Mouse (Mus musculus) hindbrain, postnatal 0 days (tissue): ENCODE measurements around the gene Slc30a10. TPM values are rescaled to one million over a fixed set of nuclear protein-coding genes. Genes with fewer than 3 reads are reported as not detected.

Source experiments
- ATAC-seq: fragments of 200-750 bp; cut with Nextera tagmentation; 2 replicates; pipeline ENCODE4 v1.8.0; 2017; ENCODE audit warnings: mild to moderate bottlenecking, moderate TSS enrichment, moderate library complexity
- DNase-seq: peaks from one replicate; pipeline ENCODE4 v3.0.0-alpha.2; 2015; ENCODE audit warnings: low spot score
- H3K27ac ChIP-seq: fragments of 300-500 bp; sonication (generic); 2 replicates; pipeline ENCODE4 v1.5.1; 2014; ENCODE audit warnings: mild to moderate bottlenecking
- H3K27me3 ChIP-seq: fragments of 300-500 bp; sonication (generic); 2 replicates; pipeline ENCODE4 v1.6.1; 2014; ENCODE audit warnings: low read length, mixed read lengths; ENCODE audit not compliant: insufficient read depth
- H3K36me3 ChIP-seq: fragments of 300-500 bp; sonication (generic); 2 replicates; pipeline ENCODE4 v1.6.1; 2014; ENCODE audit warnings: low read length, mixed read lengths; ENCODE audit not compliant: insufficient read depth
- H3K4me1 ChIP-seq: fragments of 300-500 bp; sonication (generic); 2 replicates; pipeline ENCODE4 v1.6.1; 2014; ENCODE audit warnings: antibody characterized with exemption, low read length, mixed read lengths; ENCODE audit not compliant: insufficient read depth
- H3K4me2 ChIP-seq: fragments of 300-500 bp; sonication (generic); 2 replicates; pipeline ENCODE4 v1.6.1; 2014; ENCODE audit warnings: low read depth, mild to moderate bottlenecking, low read length, moderate library complexity, mixed read lengths
- H3K4me3 ChIP-seq: fragments of 300-500 bp; sonication (generic); 2 replicates; pipeline ENCODE4 v1.5.1; 2014; ENCODE audit warnings: low read length
- H3K9ac ChIP-seq: fragments of 300-500 bp; sonication (generic); replicated peaks from 2 replicates; pipeline ENCODE4 v1.6.1; 2014; ENCODE audit warnings: mild to moderate bottlenecking, low read length, moderate library complexity, mixed read lengths
- H3K9me3 ChIP-seq: fragments of 300-500 bp; sonication (generic); 2 replicates; pipeline ENCODE4 v1.6.1; 2016; ENCODE audit warnings: low read length, mixed read lengths
- CTCF ChIP-seq: IDR thresholded peaks from 2 replicates; pipeline ENCODE4 v1.5.1; 2016; ENCODE audit warnings: antibody characterized with exemption, control low read depth, low read depth
- WGBS: fragments of 180-500 bp; shearing (Covaris S2); extraction: QIAGEN DNeasy Blood & Tissue Kit; methylation state at CpG from one replicate; pipeline ENCODE4 v1.1.7; 2014; 5-methylcytosine and 5-hydroxymethylcytosine counted together
- polyA plus RNA-seq: library from polyadenylated mRNA; unstranded; fragments of >200 nt; fragmentation: Nextera tagmentation; extraction: Ambion mirVana; gene quantifications from 2 replicates; pipeline ENCODE4 v1.2.1, GENCODE M21; 2015
- total RNA-seq: library from RNA; depleted of rRNA; stranded (reverse); fragments of >200 nt; gene quantifications from 2 replicates; pipeline ENCODE4 v1.2.3, GENCODE M21; 2014; rRNA removed

The Slc30a10 gene
- total and polyA plus RNA-seq, 2 experiments from 2014 or later = 8.1 to 22.4 TPM

- Histone ChIP-seq H3K27me3 (no peaks in the 10 kb centered on the region), H3K4me2 (no peak overlapping the region), H3K9me3 (no peaks in the 10 kb centered on the region), H3K4me1 (no peaks in the 10 kb centered on the region), H3K36me3 (no peaks in the 10 kb centered on the region), H3K4me3 (no peak overlapping the region), H3K27ac (no peak overlapping the region), H3K9ac (no peak overlapping the region)
- no peak for ATAC-seq
- TF ChIP-seq CTCF = no peak
- WGBS = 63% methylated on average over 3 of the region's 3 CpGs
- DNase-seq = no peak
Observed at GRCm38 (mm10) chr1:185509042-185509441, 54.4 kb downstream of the Slc30a10 start.

DNA sequence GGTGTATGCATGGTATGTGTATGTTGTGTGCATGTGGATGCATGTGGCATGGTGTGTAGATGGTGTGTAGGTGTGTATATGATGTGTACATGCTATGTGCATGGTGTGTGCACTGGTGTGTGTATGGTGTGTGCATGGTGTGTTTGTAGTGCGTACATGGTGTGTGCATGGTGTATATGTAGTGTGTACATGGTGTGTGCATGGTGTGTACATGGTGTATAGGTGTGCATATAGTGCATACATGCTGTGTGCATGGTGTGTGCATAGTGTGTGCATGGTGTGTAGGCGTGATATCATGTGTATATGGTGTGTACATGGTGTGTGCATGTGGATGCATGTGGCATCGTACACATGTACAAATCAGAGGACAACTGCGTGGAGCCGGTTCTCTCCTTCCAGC, 56.7 kb downstream of the Slc30a10 start:
- DNase-seq = no peak

GRCm38 (mm10) chr1:185515526-185515979, 60.9 kb downstream of the Slc30a10 start:
- H3K9ac ChIP-seq = no peak overlapping the region
- WGBS = 65% methylated on average over 14 of the region's 14 CpGs
- no peak overlapping the region for H3K27ac ChIP-seq
- H3K4me2 ChIP-seq = no peak overlapping the region
- H3K4me1 ChIP-seq = no peaks in the 10 kb centered on the region
- H3K9me3 ChIP-seq = no peaks in the 10 kb centered on the region
- ATAC-seq (no peak), DNase-seq (no peak)
- no peaks in the 10 kb centered on the region for H3K36me3 ChIP-seq
- no peak for TF ChIP-seq CTCF
- H3K4me3 ChIP-seq = no peak overlapping the region
- no peaks in the 10 kb centered on the region for H3K27me3 ChIP-seq

More for the DNA sequence above, 56.7 kb downstream of the Slc30a10 start:
- H3K27me3 ChIP-seq = no peaks in the 10 kb centered on the region
- H3K4me3 ChIP-seq = no peak overlapping the region
- H3K9me3 ChIP-seq = no peaks in the 10 kb centered on the region
- 95% methylated on average over 5 of the region's 5 CpGs for WGBS
- no peak overlapping the region for H3K9ac ChIP-seq
- H3K4me1 ChIP-seq = no peaks in the 10 kb centered on the region
- no peak for ATAC-seq
- no peak overlapping the region for H3K27ac ChIP-seq
- no peak for TF ChIP-seq CTCF
- no peaks in the 10 kb centered on the region for H3K36me3 ChIP-seq
- no peak overlapping the region for H3K4me2 ChIP-seq

GRCm38 (mm10) chr1:185516041-185516440, 61.4 kb downstream of the Slc30a10 start:
- Histone ChIP-seq H3K4me3 (no peak overlapping the region), H3K9me3 (no peaks in the 10 kb centered on the region), H3K36me3 (no peaks in the 10 kb centered on the region), H3K4me1 (no peaks in the 10 kb centered on the region), H3K4me2 (no peak overlapping the region), H3K9ac (no peak overlapping the region), H3K27me3 (no peaks in the 10 kb centered on the region), H3K27ac (no peak overlapping the region)
- ATAC-seq (no peak), DNase-seq (no peak)
- 63% methylated on average over 10 of the region's 10 CpGs for WGBS
- no peak for TF ChIP-seq CTCF

DNA sequence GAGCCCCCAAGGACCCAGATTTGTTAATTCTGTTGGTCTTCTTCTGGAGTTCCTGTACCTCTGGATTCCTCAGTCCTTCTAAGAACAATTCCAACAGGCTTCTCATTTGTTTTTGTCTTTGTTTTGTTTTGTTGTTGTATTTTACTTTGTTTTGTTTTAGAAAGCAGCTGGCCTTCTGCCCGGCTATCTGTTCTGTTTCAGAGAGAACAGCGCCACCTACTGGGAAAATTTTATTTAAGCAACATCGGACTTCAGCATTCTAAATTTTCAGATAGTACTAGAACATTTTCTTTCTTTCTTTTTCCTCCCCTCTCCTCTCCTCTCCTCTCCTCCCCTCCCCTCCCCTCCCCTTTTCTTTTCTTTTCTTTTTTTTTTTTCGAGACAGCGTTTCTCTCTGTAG, 62.9 kb downstream of the Slc30a10 start:
- Histone ChIP-seq H3K4me1 (no peaks in the 10 kb centered on the region), H3K9ac (no peak overlapping the region), H3K36me3 (no peaks in the 10 kb centered on the region), H3K27ac (no peak overlapping the region), H3K4me3 (no peak overlapping the region), H3K4me2 (no peak overlapping the region), H3K27me3 (no peaks in the 10 kb centered on the region), H3K9me3 (no peaks in the 10 kb centered on the region)
- no peak for ATAC-seq
- peak; percentile 67 for TF ChIP-seq CTCF
- DNase-seq = peak; percentile 95
- 2% methylated on average over 3 of the region's 5 CpGs for WGBS

Other genes with a start within 250 kb of the Slc30a10 start
- gene Iars2, start 125.5 kb upstream of the Slc30a10 start, total RNA-seq = 36.9 and 39.0 TPM in 2 replicates
- 18.8 TPM in 2 replicates for gene Iars2, start 125.5 kb upstream of the Slc30a10 start, polyA plus RNA-seq
- gene Bpnt1, start 122.7 kb upstream of the Slc30a10 start, total RNA-seq = 77.1 and 89.5 TPM in 2 replicates
- gene Bpnt1, start 122.7 kb upstream of the Slc30a10 start, polyA plus RNA-seq = 69.9 and 72.5 TPM in 2 replicates
- gene Eprs, start 91.8 kb upstream of the Slc30a10 start, total RNA-seq = 66.0 and 69.5 TPM in 2 replicates
- 135 and 138 TPM in 2 replicates for gene Eprs, start 91.8 kb upstream of the Slc30a10 start, polyA plus RNA-seq